Mouse (Mus musculus) spleen, postnatal 36 days (tissue): Measurements from ENCODE around the gene Bzw2.

Experiments
- DNase-seq, 2 experiments: peaks; one replicate each; pipeline ENCODE4 v3.0.0; 2022; ENCODE audit warnings: low spot score in 2 of 2, mixed read lengths in 1 of 2

Bzw2 gene

GRCm38 (mm10) chr12:36135409-36135808, 22.5 kb downstream of the Bzw2 start:
- peak; percentile 20 to 28 for DNase-seq

GRCm38 (mm10) chr12:36134111-36134510, 23.8 kb downstream of the Bzw2 start:
- no peak for DNase-seq

DNA sequence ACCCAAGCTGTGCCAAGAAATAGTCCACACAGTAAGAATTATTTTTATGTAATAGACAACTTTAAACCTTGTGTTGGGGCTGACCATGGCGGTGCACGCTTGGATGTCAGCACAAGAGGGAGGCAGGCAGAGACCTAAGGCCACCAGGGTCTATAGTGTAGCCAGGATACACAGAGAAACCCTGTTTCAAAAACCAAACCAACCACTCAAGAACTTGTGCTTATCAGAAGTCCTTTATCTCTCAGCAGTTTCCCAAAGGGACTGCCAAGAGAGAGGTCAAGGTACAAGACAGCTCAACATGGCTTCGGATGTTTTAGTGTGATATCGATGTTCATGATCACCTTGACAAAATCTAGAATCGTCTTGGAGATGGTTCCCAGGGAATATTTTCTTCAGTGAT, 24.3 kb downstream of the Bzw2 start:
- DNase-seq, result no peak

DNA sequence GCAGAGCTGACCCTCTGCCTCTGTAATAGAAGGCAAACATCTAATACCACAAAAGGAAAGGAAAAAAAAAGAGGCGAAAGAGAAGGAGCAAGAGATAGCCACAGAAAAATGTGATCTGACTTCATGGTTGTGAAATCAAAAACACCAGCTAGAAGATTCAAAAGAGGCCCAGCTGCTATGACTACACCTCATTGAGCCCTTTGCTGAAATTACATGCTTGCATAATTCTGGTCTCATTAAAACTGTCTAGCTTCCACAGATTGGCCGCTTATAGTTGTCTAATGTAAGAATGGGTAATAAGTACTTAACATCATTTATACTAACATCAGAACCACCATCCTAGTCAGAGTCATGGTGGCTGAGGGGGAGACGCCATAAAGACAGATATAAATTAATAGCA, 25.2 kb downstream of the Bzw2 start:
- DNase-seq, result no peak

DNA sequence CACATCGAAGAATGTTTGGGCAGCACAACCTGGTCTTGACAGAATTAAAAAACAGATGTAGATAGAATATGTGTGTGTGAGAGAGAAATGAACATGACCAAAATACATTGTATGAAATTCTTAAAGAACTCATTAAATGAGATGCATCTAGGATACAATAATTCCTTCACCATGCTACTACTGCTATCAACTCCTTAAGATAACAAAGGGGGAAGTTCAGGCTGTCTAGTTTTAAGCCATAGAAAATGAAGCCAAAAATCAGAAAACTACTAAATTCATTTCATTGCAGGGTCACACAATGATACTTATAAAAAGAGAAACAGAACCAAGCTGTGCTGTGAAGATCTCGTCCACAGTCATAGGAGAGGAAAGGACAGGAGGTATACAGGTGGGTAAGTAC, 25.6 kb downstream of the Bzw2 start:
- no peak for DNase-seq

DNA sequence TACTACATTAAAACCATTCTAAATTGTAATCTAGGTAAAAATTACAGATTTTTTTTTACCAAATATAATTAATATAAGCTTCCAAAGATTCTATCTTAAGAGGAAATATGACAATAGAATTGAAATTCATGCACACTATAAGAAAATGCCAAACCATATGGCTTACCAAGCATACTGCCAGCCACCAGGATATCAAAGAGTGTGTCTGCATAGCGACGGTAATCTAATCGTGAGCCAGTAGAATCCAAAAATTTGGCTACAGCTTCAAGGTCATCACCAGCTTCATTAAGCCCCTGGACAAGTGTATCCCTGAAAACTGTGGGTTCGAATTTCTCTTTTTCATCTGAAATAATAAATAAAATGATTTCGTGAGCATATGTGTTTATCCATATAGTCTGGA, 28.1 kb downstream of the Bzw2 start:
- DNase-seq, result no peak

DNA sequence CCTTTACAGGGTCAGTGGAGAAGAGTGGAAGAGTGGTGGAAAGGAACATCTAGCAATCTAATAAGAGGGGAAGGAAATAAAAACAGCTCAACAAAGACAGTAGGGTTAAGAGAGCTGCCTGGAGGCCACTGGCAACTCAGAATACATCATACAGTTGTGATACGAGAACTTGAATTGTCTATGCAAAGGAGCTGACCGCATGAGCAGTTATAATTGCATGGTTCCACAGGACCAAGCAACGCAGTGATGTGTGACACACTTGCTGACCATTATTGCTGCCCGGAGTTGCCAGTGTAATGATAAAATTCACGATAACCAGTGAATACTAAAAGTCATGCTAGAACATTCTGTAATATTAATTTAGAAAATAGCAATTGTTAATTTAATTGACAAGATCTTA, 31.8 kb downstream of the Bzw2 start:
- DNase-seq, result no peak

DNA sequence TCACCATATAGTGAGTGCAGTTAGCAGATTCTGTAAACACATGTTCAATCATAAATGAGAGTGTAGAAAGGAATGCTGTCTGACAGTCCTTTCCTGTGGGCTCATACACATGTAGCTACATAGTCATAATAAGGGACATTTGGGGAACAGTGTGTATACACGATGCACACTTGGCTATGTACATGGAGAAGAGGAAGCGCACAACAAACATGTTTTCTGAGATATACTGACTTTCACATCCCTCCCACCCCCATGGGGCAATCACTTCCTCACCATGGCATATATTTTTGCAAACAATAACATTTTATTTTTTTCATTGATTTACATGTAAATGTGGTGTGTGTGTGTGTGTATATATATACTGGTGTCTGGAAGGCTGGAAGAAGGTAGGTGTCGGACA, 38.6 kb downstream of the Bzw2 start:
- DNase-seq, result no peak

- no peak for DNase-seq
These were observed 40.7 kb downstream of the Bzw2 start for GRCm38 (mm10) chr12:36117161-36117560.

GRCm38 (mm10) chr12:36112081-36112480, 45.8 kb downstream of the Bzw2 start:
- DNase-seq, result no peak

- DNase-seq, result no peak
These were observed 46.8 kb downstream of the Bzw2 start for GRCm38 (mm10) chr12:36111110-36111509.

- no peak for DNase-seq
These were observed 47.4 kb downstream of the Bzw2 start for GRCm38 (mm10) chr12:36110457-36110856.

- no peak for DNase-seq
These were observed 49.4 kb downstream of the Bzw2 start for GRCm38 (mm10) chr12:36108442-36108841.

- no peak for DNase-seq
These were observed 54.3 kb downstream of the Bzw2 start for GRCm38 (mm10) chr12:36103592-36103910.

DNA sequence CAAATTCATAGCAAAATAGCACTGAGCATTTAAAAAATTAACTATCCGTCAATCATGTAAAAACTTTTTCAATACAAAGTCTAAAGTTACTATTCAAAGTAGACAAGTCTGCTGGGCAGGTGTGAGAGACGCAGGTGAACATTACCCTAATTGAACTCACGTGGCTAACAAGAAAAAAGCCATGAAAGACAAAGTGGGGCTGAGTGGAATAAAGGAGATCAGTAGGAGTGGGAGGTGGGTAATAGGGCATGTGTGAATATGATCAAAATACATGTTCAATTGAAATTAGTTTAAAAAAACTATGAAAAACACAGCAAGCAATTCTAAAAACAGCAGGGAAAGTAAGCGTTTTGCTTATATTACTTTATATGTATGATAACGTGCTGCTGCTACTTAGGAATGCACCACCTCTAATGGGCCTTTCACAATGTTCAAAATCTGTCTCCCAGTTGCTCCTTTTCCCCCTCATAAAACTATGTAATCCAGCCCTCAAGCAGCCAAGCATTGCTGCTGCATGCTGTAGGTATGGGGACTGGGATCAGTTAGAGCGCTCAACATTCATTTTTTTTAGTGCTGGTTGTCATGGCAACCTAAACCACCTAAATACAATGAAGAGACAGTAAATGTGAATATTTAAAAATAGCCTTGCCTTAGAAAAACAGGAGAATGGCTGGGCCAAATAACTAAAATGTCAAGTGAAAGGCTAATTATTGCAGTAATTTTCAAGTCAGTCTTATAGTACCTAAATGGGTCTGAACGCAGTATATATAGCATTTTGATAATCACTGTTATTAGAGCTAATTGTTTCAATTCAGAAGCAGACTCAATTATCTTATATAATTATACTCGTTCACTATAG, 54.9 kb downstream of the Bzw2 start:
- no peak for DNase-seq

GRCm38 (mm10) chr12:36095371-36095880, 62.5 kb downstream of the Bzw2 start:
- no peak for DNase-seq

DNA sequence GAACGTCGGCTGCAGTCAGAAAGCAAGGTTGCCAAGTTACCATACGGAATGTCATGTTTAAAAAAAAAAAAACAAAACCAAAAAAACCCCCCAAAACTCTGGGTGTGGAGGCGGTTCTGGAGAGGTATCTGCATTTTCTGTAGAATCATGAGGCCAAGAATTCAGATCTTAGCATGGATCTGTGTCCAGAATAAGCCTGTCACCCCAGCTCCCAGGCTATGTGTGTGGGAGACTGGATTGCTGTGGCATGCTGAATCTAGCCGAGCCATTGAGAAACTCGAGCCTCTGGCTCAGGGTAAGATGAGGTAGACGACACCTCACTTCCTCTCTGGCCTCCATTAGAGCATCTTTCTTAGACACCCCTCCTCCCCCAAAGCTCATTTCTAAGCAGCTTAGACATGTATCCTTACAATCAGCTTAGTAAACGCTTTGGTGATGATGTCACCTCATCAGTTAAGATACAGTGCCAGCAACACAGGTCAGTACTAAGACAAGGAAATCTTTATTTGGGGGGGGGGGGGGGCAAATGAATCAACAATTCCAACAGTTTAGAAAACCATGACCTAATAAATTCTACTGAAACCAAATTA, 64.7 kb downstream of the Bzw2 start:
- no peak for DNase-seq

DNA sequence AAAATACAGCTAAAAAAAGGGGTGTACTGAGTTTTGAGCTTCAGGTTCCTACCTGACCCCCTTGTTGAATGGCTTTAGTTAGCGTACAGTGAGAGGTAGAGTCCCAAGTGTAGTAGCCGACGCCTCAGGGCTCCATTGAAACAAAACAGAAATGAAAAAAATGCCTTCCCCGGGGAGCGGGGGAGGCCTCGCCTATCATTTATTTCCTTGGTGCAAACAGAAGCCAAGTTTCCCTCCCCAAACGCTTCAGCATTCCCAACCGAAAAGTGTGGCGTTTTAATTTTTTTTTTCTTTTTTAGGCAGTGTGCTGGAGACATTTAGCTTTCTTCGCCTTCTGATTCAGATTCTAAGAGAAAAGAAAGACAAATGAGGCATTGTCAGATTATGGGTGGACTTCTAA, 65.9 kb downstream of the Bzw2 start:
- no peak for DNase-seq

- DNase-seq, result no peak
These were observed 68.7 kb downstream of the Bzw2 start for GRCm38 (mm10) chr12:36089221-36089620.

- no peak for DNase-seq
These were observed 69.1 kb downstream of the Bzw2 start for GRCm38 (mm10) chr12:36088804-36089203.

DNA sequence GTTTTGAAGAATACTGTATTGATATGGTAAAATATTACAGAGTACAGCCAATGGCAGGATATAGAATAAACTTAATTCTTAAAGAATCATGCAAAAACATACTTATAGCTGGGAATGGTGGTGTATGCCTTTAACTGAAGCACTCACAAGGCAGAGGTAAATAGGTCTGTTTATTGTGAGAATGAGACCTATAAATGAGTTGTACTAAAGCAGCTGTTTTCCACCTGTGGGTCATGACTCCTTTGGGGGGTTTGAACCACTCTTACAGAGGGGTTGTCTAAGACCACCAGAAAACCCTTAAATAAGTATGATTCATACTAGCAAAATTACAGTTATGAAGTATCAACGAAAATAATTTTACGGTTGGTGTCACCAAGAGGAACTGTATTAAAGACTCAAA, 72.5 kb downstream of the Bzw2 start:
- DNase-seq, result no peak

DNA sequence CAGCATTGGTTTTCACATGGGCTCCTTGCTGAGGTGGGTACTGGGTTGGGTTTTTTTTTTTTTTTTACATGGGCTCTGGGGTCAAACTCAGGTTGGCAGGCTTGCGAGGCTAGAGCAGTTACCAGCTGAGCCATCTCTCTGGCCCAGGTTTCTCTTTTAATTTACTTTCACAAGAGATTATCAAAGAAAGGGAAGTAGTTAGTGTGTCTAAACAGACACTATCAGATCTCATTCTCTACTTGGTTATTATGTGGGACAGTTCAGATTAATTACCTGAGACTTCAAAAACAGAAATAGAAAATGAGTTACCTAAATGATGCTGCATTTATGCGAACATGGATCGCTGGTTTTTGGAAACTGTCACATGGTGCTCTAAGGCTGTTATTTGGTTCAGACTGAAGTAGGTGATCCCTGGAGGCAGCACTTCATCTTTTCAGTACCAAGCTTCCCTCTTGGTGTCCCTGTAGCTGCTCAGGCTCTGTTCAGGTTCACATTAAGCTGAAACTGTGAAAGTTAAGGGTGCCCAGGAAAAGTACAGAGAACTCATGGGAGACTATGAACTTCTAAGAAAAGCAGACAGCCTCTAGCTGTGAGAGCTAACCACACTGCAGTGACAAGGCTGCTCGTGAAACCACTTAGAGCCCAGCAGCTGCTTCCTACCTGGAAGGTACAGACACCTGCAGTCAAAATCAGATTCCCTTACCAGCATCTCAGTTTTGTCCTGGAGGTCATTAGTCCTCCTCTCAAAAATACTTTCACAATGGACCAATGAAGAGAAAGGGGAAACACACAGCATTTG, 79.6 kb downstream of the Bzw2 start:
- no peak for DNase-seq

- no peak for DNase-seq
These were observed 85.0 kb downstream of the Bzw2 start for GRCm38 (mm10) chr12:36072860-36073259.
